Mouse (Mus musculus) limb, embryonic 12.5 days (tissue): ENCODE measurements around the gene Timm8b. TPM values are rescaled to one million over a fixed set of nuclear protein-coding genes. Genes with fewer than 3 reads are reported as not detected.
A peak's percentile ranks its signal among the peaks of the same experiment; 100 is the strongest.
"Not testable (repeated sequence)": the region's sequence is repeated elsewhere in the genome, so short reads cannot be mapped to it uniquely, and the experiment has no call there.

ENCODE experiments used
- ATAC-seq: fragments of 200-750 bp; cut with Nextera tagmentation; 2 replicates; pipeline ENCODE4 v1.8.0; 2017; ENCODE audit warnings: low read depth, moderate TSS enrichment; ENCODE audit not compliant: insufficient number of reproducible peaks, insufficient read depth, low FRiP score, low TSS enrichment
- H3K27ac ChIP-seq: fragments of 300-500 bp; sonication (generic); 2 replicates; pipeline ENCODE4 v1.5.1; 2016; ENCODE audit warnings: mild to moderate bottlenecking, moderate library complexity
- H3K27me3 ChIP-seq: fragments of 300-500 bp; sonication (generic); 2 replicates; pipeline ENCODE4 v1.6.1; 2016; ENCODE audit warnings: mild to moderate bottlenecking, moderate library complexity
- H3K36me3 ChIP-seq: fragments of 300-500 bp; sonication (generic); 2 replicates; pipeline ENCODE4 v1.6.1; 2016; ENCODE audit warnings: mild to moderate bottlenecking, moderate library complexity
- H3K4me1 ChIP-seq: fragments of 300-500 bp; sonication (generic); replicated peaks from 2 replicates; pipeline ENCODE4 v1.6.1; 2016
- H3K4me2 ChIP-seq: fragments of 300-500 bp; sonication (generic); 2 replicates; pipeline ENCODE4 v1.6.1; 2016; ENCODE audit warnings: mild to moderate bottlenecking, moderate library complexity
- H3K4me3 ChIP-seq: fragments of 300-500 bp; sonication (generic); replicated peaks from 2 replicates; pipeline ENCODE4 v1.5.1; 2016; ENCODE audit warnings: mild to moderate bottlenecking
- H3K9ac ChIP-seq: fragments of 300-500 bp; sonication (generic); replicated peaks from 2 replicates; pipeline ENCODE4 v1.6.1; 2016; ENCODE audit warnings: mild to moderate bottlenecking, moderate library complexity
- H3K9me3 ChIP-seq: fragments of 300-500 bp; sonication (generic); 2 replicates; pipeline ENCODE4 v1.6.1; 2016; ENCODE audit warnings: mild to moderate bottlenecking, moderate library complexity
- WGBS: fragments of 180-500 bp; shearing (Covaris S2); methylation state at CpG from one replicate; pipeline ENCODE4 v1.1.7; 2016; 5-methylcytosine and 5-hydroxymethylcytosine counted together
- polyA plus RNA-seq: library from polyadenylated mRNA; unstranded; fragments of >200 nt; fragmentation: Nextera tagmentation; extraction: Ambion mirVana; gene quantifications from 2 replicates; pipeline ENCODE4 v1.2.1, GENCODE M21; 2016

The Timm8b gene
- polyA plus RNA-seq, 1 experiment from 2014 or later, result 341 TPM

GRCm38 (mm10) chr9:50604338-50604737 lies 628 bp downstream of the Timm8b start:
- peak; percentile 7; the same call in 1 of the 2 replicates for ATAC-seq
- Histone ChIP-seq H3K4me3 (peak overlapping the region; percentile 89), H3K36me3 (peaks cover 51% of the 10 kb centered on the region)

GRCm38 (mm10) chr9:50612115-50612514 lies 8.4 kb downstream of the Timm8b start:
- Histone ChIP-seq H3K27me3 (no peaks in the 10 kb centered on the region), H3K4me2 (no peak overlapping the region), H3K4me3 (no peak overlapping the region), H3K9ac (no peak overlapping the region), H3K27ac (no peak overlapping the region), H3K9me3 (no peaks in the 10 kb centered on the region), H3K4me1 (peaks cover 9% of the 10 kb centered on the region), H3K36me3 (peaks cover 78% of the 10 kb centered on the region)
- WGBS, result 87% methylated on average over 4 of the region's 4 CpGs
- no peak for ATAC-seq

More at GRCm38 (mm10) chr9:50604338-50604737, 628 bp downstream of the Timm8b start:
- H3K9ac ChIP-seq, result peak overlapping the region; percentile 83
- no peaks in the 10 kb centered on the region for H3K9me3 ChIP-seq
- H3K27me3 ChIP-seq, result no peaks in the 10 kb centered on the region
- H3K27ac ChIP-seq, result peak overlapping the region; percentile 91; the same call in 1 of the 2 replicates
- WGBS, result 4% methylated on average over 6 of the region's 6 CpGs
- H3K4me2 ChIP-seq, result peak overlapping the region; percentile 80
- peaks cover 27% of the 10 kb centered on the region for H3K4me1 ChIP-seq

GRCm38 (mm10) chr9:50616161-50616560 lies 12.5 kb downstream of the Timm8b start:
- Histone ChIP-seq H3K27me3 (no peaks in the 10 kb centered on the region), H3K36me3 (peaks cover 41% of the 10 kb centered on the region), H3K9me3 (no peaks in the 10 kb centered on the region), H3K9ac (peak overlapping the region; percentile 95), H3K4me3 (peak overlapping the region; percentile 100), H3K4me1 (peaks cover 12% of the 10 kb centered on the region), H3K27ac (no peak overlapping the region; the same call in 1 of the 2 replicates), H3K4me2 (peak overlapping the region; percentile 80)
- ATAC-seq, result no peak
- 32% methylated on average over 11 of the region's 11 CpGs for WGBS

- Histone ChIP-seq H3K9ac (peak within 1 kb of the TSS; percentile 95), H3K27me3 (no peaks in the 10 kb centered on the region), H3K4me1 (peaks cover 12% of the 10 kb centered on the region), H3K9me3 (no peaks in the 10 kb centered on the region), H3K4me3 (peak within 1 kb of the TSS; percentile 100), H3K36me3 (peaks cover 33% of the 10 kb centered on the region), H3K4me2 (peak within 1 kb of the TSS; percentile 80), H3K27ac (peak within 1 kb of the TSS; percentile 95)
- peak; percentile 95 for ATAC-seq
- under 1% methylated on average over 81 of the region's 81 CpGs for WGBS
These were observed 13.3 kb downstream of the Timm8b start, which contains the start of the genes Pih1d2 and Nkapd1 for GRCm38 (mm10) chr9:50616766-50617603. Gene Pih1d2, plus strand, starts transcription at chr9:50617321. Gene Nkapd1, minus strand, starts transcription at chr9:50617464.

- ATAC-seq, result no peak
- H3K4me3 ChIP-seq, result peak overlapping the region; percentile 100
These were observed 14.2 kb downstream of the Timm8b start for GRCm38 (mm10) chr9:50617794-50618330.

GRCm38 (mm10) chr9:50630903-50631302 lies 27.2 kb downstream of the Timm8b start:
- H3K4me3 ChIP-seq, H3K27ac ChIP-seq, H3K4me1 ChIP-seq, H3K4me2 ChIP-seq, H3K9me3 ChIP-seq, ATAC-seq, H3K9ac ChIP-seq, H3K27me3 ChIP-seq: not testable (repeated sequence)
- 84% methylated on average over 6 of the region's 8 CpGs for WGBS
- H3K36me3 ChIP-seq, result peaks cover 37% of the 10 kb centered on the region

More at GRCm38 (mm10) chr9:50617794-50618330, 14.2 kb downstream of the Timm8b start:
- no peak overlapping the region for H3K9ac ChIP-seq
- 62% methylated on average over 9 of the region's 9 CpGs for WGBS
- H3K9me3 ChIP-seq, result no peaks in the 10 kb centered on the region
- no peaks in the 10 kb centered on the region for H3K27me3 ChIP-seq
- peaks cover 12% of the 10 kb centered on the region for H3K4me1 ChIP-seq
- no peak overlapping the region for H3K27ac ChIP-seq
- H3K4me2 ChIP-seq, result peak overlapping the region; percentile 80
- peaks cover 24% of the 10 kb centered on the region for H3K36me3 ChIP-seq

GRCm38 (mm10) chr9:50632016-50632688 lies 28.4 kb downstream of the Timm8b start:
- Histone ChIP-seq H3K9me3 (no peaks in the 10 kb centered on the region), H3K4me2 (no peak overlapping the region), H3K36me3 (peaks cover 48% of the 10 kb centered on the region), H3K27ac (no peak overlapping the region), H3K27me3 (no peaks in the 10 kb centered on the region), H3K4me3 (no peak overlapping the region), H3K4me1 (no peaks in the 10 kb centered on the region), H3K9ac (no peak overlapping the region)
- 88% methylated on average over 6 of the region's 6 CpGs for WGBS
- ATAC-seq, result no peak

- Histone ChIP-seq H3K27ac (no peak overlapping the region), H3K9me3 (no peaks in the 10 kb centered on the region), H3K9ac (no peak overlapping the region), H3K27me3 (no peaks in the 10 kb centered on the region), H3K36me3 (peaks cover 53% of the 10 kb centered on the region), H3K4me2 (no peak overlapping the region), H3K4me3 (no peak overlapping the region), H3K4me1 (no peaks in the 10 kb centered on the region)
- no peak for ATAC-seq
- 66% methylated on average over 2 of the region's 2 CpGs for WGBS
These were observed 29.3 kb downstream of the Timm8b start for GRCm38 (mm10) chr9:50633059-50633458.

- Histone ChIP-seq H3K9ac (no peak overlapping the region), H3K4me1 (no peaks in the 10 kb centered on the region), H3K36me3 (peaks cover 65% of the 10 kb centered on the region), H3K9me3 (no peaks in the 10 kb centered on the region), H3K4me3 (no peak overlapping the region), H3K27me3 (no peaks in the 10 kb centered on the region), H3K27ac (no peak overlapping the region), H3K4me2 (no peak overlapping the region)
- ATAC-seq, result no peak
- 91% methylated on average over 11 of the region's 11 CpGs for WGBS
These were observed 30.6 kb downstream of the Timm8b start for GRCm38 (mm10) chr9:50634270-50634669.

- H3K9ac ChIP-seq, result no peak overlapping the region
- H3K27me3 ChIP-seq, result no peaks in the 10 kb centered on the region
- no peak overlapping the region for H3K4me3 ChIP-seq
- no peaks in the 10 kb centered on the region for H3K9me3 ChIP-seq
- H3K4me1 ChIP-seq, result no peaks in the 10 kb centered on the region
- no peak overlapping the region for H3K4me2 ChIP-seq
- WGBS, result 74% methylated on average over 10 of the region's 10 CpGs
- ATAC-seq, result no peak
- peaks cover 94% of the 10 kb centered on the region for H3K36me3 ChIP-seq
- no peak overlapping the region for H3K27ac ChIP-seq
These were observed 43.2 kb downstream of the Timm8b start for GRCm38 (mm10) chr9:50646826-50647370.

- Histone ChIP-seq H3K27me3 (no peaks in the 10 kb centered on the region), H3K4me3 (no peak overlapping the region), H3K4me2 (no peak overlapping the region), H3K9ac (no peak overlapping the region), H3K4me1 (no peaks in the 10 kb centered on the region), H3K9me3 (no peaks in the 10 kb centered on the region), H3K36me3 (peaks cover 96% of the 10 kb centered on the region), H3K27ac (no peak overlapping the region)
- WGBS, result 97% methylated on average over 10 of the region's 10 CpGs
- ATAC-seq, result no peak
These were observed 46.8 kb downstream of the Timm8b start for GRCm38 (mm10) chr9:50650503-50650902.
